Mouse (Mus musculus): ENCODE data around the gene Arl14ep.
"Not testable (repeated sequence)": the region's sequence is repeated elsewhere in the genome, so short reads cannot be mapped to it uniquely, and the experiment has no call there.

Gene Arl14ep

DNA sequence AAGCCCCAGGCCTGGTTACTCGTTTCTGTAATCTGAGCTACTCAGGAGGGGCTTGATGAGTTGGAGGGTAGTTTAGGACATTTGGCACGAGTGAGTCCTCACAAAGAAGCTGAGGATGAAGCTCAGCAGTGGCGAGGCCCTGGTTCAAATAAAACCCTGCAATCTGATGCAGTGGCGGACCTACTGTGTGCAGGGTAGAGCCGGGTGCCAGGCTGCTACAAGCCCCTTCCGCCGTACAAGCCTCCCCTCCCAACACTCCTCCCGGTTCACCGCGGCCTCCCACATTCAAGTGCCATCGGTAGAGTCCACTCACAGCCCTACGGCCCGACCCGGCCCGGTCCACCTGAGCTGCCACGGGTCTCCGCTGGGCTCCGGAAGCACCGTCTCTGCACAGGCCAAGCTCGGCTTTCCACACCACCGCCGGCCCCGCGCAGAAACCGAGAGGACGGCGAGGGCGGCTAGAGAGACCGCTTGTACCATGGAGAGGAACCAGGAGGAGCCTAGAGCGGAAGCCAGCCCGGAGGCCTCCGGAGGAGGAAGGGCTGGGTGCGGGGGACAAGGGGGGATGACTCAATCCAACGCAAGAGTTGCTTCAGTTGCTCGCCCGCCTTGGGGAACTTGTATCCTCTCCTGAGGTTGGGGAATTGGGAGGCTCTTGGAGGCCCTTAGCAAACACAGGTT is at the start of gene Arl14ep:
Gene Arl14ep (minus strand): TSS at position 466 of the 681 bp plus-strand sequence.
- peak; percentile 77 for DNase-seq (ENCODE audit: low spot score)

DNA sequence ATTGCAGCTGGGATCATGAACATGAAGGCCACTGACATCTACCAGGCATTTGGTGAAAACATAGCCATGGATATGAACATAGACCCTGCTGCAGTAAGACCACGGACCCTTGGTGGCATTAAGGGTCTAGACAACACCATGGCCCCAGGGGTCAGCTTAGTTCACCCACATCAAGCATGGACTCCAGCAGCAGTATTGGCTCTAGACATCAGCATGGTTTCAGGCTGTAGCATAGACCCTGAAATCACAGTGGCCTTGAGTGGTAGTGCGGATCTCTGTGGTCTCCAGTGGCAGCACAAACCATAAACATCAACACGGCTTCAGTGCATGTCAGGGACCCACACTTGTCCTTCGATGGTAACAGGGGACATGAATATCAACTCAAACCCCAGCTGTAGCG is 48.5 kb upstream of the Arl14ep start:
- no peak for DNase-seq (ENCODE audit: low spot score)

DNA sequence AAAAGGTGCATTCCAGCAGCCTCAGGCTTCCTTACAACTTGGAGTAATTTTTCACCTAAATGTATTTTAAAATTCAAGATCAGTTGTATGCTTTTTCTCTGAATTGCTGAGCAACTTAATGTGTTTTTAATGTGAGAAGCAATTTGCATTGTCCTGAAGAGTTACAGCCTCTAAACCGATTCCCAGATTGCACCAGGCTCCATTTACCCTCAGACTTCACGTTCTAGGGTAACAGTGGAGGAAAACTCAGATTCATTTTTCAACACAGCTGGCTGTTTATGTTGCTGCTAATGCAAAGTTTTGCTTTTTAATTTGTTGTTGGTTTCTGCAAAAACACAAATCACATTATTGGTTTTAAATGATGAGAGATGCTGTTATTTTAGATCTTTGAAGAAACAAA is 45.1 kb upstream of the Arl14ep start:
- no peak for DNase-seq (ENCODE audit: low spot score)

DNA sequence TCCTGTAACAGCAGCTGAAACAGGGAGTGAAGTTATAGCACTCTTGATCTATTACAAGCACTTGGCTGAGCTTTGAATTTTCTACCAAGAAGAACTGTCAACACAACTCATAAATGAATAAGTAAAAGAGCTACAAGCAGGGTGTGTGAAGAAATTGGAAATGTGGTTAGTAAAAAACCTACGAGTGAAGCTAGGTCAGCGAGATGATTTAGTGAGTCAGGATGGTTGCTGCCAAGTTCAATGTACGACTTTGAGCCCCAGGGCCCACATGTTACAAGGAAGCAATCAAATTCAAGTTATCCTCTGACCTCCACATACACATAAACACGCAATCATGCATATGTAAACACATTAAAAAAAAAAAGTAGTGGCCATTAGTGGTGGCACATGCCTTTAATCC is 38.9 kb upstream of the Arl14ep start:
- no peak for DNase-seq (ENCODE audit: low spot score)

DNA sequence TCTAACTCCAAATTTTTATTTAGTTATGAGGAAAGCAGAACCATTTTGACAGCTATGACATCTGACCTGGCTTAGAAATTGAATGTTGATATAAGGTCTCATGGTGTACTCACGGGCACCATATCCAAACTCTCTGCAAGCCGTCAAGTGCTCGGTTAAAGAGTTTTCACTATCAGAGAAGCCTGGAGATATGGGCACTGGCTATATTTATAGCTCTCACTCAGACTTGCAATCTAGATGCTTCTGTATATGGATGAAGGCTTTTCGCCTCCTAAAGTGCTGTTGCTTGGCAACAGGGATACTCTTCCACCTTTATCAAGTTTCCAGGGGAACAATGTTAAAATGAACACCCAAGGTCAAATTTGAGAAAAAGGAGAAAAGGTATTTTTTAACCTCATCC is 38.1 kb upstream of the Arl14ep start:
- no peak for DNase-seq (ENCODE audit: low spot score)

DNA sequence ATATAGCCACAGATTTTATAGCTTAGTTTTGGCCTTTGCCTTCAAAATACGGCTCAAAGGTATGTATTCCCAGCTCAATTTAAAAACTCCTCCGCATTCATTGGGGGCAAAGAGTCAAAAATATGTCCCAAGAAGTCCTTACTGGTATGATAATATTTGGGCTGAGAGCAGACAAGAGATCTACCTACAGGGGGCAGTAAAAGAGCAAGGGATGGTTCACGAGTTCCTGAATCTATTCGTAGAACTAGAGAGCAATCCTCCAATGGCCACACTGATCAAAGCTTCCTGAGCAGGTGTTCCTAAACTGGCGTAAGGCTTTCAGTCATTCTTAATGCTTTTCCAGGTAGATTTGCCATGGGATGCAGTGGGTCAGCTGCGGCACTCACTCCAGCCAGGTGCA is 35.9 kb upstream of the Arl14ep start:
- no peak for DNase-seq (ENCODE audit: low spot score)

DNA sequence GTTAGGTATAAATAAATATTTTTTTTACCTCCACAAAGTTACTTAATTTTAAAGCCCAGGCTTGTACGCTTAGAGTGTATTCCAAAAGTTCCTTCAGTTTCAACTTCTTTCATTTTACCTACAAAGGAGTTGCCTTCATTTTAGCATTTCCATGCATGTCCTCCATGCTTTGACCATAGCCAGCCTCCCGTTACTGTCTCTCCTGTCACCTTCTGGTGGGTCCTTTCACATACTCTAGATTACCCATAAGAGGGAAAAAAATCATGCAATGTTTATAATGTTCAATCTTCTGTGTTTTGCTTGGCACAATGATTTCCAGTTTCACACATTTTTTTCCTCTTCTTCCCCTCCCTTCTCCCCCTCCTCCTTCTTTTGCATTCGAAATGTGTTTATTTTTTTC is 32.2 kb upstream of the Arl14ep start:
- no peak for DNase-seq (ENCODE audit: low spot score)

DNA sequence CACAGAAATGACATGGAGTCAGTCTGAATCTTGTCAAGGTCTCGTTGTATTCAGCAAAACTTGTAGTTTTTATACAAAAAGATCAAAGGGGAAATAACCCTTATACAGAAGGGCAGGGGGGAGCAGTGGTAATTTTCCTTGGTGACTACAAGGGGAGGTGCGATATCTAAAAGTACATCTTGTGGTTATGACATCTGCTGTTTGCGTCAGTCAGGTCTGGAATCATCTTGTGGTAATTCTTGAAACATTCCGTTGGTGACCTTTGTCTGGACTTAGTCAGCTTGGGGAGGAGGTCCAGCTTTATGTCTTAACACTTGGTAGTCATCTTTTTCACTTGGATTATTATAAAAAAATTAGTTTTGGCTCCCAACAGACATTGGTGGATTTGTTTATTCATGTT is 31.7 kb upstream of the Arl14ep start:
- not testable (repeated sequence) for DNase-seq (ENCODE audit: low spot score)

DNA sequence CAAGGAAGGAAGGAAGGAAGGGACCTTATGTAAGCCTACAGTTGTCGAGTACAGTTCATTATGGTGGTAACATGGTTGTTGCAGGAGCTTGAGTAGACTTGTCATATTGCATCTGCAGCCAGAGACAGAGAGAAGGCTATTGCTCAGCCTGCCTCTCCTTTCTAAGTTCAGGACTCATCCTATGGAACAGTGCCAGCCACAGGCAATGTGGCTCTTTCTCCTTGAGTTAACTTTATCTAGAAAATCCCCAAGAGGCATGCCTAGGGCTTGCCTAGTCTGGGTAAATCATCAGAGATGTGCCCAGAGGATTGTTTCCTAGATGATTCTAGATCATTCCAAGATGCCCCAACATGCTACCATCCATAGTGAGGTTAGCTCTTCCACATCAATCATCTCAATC is 17.0 kb upstream of the Arl14ep start:
- no peak for DNase-seq (ENCODE audit: low spot score)

DNA sequence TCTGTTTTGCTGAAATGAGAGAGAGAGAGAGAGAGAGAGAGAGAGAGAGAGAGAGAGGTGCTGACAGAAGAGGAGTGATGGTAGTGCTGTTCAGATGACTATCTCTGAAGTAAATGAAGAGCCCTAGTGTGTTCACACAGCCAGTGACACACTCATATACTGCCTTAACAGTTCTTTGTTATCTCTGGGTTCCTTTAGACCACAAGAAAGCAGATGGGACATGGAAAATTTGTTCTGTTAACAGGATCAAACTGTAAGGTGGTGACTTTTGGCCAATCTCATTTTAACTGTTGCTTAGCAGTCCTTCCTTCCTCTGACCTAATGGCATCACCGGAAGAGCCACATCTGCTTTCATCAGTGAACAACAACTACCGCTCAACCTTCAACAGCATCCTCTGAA is 10.7 kb upstream of the Arl14ep start:
- no peak for DNase-seq (ENCODE audit: low spot score)

DNA sequence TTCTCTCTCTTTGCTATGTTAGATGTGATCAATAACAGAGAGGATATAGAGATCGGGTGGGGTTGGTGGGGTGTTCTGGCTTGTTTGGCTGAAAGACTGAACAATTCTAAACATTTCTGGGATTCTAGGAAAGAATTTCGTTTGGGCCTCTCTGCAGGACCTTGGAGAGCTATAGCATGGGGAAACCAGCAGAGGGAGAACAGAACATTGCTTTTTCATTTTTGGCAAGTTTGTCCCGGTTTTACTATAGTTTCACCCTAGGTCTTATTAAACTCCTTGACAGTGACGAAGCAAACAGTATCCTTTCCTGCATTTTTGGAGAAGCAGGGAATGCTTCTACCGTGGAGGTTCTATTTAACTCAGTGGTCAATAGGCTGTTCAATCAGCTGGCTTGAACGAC is 8.3 kb upstream of the Arl14ep start:
- no peak for DNase-seq (ENCODE audit: low spot score)

DNA sequence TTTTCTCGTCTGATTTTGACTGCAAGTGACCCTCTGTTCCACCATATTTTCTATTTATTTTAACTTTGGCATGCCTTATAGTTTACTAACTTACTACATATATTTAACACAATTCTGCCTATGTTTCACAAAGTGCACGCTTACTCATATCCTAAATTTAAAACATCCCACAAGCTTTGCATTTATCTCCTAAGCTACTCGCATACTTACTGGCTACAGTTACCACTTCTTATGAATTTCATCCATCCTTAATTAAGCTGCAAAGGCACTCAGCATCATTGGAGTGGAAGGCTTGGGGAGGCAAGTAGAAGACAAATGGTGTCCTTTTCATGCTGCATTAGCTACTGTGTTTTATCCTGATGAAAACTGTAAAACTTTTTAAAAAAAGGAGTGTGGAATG is 2.2 kb upstream of the Arl14ep start:
- no peak for DNase-seq (ENCODE audit: low spot score)

DNA sequence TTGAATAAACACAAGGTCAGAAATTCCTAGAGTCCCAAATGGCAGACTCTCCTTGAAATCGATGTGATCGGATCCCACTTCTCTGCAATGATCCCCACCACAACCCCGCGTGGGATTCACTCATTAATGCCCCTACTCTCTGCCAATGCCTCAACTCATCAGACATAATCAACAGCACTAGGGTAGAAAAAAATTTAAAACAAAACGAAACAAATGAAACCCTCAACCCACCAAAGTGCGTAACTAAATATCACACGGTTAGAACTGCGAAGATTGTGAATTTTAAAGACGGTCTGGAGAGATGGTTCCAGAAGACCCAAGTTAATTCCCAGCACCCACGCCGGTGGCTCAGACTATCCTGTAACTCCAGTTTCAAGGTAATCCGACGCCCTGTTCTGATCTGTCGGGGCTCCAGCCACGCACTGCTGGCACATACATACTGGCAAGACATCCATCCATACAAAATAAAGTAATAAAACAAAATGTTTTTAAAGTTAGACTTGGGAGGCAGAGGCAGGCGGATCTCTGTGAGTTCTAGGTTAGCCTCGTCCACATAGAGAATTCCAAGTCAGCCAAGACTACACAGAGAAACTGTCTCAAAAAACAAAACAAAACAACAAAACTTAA is 779 bp downstream of the Arl14ep start:
- DNase-seq (ENCODE audit: low spot score) = no peak

DNA sequence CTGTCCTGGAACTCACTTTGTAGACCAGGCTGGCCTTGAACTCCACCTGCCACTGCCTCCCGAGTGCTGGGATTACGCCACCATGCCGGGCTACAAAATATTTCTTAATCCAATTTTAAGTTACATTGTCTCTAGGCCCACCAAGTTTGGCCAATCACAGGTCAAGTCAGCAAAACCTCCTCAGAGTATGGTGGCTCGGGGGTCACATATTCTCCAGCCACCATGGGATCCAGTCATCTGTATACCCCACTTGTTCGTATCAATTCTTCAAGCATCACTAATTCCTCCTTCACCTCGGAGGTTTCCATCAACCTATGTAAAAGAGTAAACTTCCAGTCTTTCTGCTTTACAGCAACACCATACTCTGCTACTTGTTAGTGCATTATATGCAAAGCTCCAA is 1.4 kb downstream of the Arl14ep start:
- no peak for DNase-seq (ENCODE audit: low spot score)

DNA sequence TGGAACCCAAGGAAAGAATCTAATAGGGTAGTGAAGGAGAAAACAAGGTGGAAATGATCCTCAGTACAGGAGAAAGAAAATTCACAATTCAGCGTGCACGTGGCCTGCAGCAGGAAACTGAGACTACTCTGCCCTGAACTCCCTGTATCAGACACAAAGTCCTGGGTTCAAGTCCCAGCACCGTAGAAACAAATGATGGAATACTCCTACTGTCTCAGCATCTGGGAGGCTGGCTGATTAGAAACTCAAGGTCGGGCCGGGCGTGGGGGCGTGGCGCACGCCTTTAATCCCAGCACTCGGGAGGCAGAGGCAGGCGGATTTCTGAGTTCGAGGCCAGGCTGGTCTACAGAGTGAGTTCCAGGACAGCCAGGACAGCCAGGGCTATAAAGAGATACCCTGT is 3.3 kb downstream of the Arl14ep start:
- no peak for DNase-seq (ENCODE audit: low spot score)

DNA sequence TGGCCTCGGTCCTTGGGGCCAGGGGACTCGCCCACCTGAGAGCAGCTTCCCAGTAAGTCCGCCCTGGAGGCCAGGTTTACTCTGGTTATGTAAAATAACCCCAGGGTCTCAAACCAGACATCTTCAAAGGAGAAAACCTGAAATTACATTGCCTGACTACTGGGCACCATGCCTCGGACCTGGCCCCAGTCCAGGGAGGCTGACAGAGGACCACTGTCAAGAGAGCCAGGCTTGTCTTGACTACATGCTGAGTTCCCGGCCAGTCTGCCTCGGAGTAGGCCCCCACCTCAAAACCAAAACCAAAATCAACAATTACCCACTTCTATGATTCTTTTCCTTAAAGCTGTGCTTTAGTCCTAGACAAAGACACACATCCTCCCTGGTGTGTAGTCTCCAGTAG is 5.9 kb downstream of the Arl14ep start:
- DNase-seq (ENCODE audit: low spot score) = no peak

DNA sequence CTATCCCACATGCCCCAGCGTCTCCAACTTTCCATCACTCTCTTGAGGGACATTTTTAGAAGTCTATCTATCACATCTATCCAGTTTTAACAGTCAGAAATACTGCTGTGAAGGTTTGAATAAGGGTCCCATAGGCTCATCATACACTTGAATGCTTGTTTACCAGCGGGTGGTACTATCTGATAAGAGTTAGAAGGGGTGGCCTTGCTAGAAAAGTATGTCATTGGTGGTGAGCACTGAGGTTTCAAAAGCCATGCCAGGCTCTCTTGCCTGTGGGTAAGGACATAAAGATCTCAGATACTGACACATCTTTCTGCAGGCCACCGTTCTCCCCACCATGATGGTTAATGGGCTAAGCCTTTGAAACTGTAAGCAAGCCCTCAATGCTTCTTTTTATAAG is 10.7 kb downstream of the Arl14ep start:
- no peak for DNase-seq (ENCODE audit: low spot score)

DNA sequence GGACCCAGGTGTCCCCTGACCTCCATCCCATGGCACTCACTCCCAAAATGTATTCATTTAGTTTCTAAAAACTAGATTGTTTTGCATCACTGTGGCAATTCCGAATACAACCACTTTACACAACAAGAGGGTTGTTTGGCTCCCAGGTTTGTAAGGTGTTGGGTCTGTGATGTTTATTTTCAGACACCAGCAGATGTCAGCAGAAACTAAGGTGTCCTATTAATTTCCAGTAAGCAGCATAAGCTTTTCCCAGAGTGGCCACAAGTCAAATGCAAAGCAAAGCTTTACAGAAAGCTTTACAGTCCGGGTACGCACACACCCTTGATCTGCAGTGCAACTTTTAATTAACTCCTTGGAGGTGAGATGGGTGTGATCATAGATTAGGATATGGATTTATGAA is 12.6 kb downstream of the Arl14ep start:
- DNase-seq (ENCODE audit: low spot score) = no peak

DNA sequence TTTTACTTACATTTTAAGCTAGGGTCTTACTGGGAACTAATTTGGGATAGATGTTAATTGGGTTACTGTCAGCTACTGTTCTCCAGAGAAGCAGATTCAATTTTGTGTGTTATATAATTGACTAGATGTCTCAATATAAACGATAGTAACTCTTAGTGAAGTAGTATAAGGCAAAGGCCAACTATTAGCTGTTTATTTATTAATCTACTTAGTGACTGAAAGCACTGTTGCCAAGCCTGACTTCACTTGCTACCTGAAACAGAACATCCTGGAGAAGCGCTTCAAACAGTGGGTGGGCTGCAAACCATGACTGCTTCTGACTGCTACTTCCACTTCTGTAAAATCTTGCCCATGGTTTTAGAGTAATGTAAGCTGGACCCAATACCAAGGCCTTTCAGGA is 13.2 kb downstream of the Arl14ep start:
- DNase-seq (ENCODE audit: low spot score) = no peak

DNA sequence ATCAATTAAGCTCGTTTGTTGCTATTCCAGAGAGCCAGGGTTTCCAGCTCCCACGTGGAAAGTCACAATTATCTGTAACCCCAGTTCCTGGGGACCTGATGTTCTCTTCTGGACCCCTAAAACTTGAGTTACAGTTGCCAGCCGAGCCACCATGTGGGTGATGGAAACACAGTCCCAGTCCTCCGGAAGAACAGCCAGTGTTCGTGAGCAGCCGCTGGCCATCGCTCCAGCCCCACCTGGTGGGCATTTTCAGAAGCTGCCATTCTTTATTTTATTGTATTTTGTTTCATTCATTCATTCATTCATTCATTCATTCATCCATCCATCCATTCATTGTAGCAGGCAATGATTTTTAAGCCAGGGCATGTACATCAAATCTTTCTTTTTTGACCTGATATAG is 14.0 kb downstream of the Arl14ep start:
- no peak for DNase-seq (ENCODE audit: low spot score)

DNA sequence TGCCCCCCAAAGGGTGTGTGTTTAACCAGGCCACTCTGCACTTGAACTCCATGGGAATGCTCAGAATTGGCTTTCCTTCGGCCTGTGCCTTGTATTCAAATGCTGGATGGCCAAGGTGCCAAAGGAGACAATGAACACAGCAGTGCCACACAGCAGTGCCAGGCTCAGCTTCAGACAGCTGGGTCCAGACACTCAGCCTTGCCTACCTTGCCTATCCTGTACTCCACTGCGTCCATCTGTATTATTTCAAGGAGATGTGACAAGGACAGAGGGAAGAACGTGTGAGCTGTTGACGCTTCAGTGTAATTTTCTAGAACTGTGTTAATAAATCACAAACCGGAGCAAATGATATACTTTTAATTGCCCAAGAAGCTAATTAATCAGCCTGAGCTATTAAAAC is 14.8 kb downstream of the Arl14ep start:
- no peak for DNase-seq (ENCODE audit: low spot score)

DNA sequence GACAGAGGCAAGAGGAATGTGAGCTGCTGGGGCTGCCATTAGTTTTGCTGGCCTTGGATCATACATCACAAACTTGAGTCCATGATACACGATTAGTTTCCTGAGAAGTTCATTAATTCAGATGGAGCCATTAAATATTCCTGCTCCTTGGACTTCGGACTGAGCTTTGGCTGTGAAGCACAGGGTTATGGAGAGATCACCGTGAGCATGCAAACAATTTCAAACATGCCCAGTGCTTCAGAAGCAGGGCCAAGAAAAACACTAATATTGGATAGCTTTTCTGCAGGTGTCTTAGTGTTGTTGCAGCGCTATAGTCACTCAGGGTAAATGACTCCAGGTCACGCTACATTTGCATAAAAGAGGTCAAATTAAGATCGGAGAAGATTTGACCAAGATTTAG is 15.3 kb downstream of the Arl14ep start:
- no peak for DNase-seq (ENCODE audit: low spot score)

DNA sequence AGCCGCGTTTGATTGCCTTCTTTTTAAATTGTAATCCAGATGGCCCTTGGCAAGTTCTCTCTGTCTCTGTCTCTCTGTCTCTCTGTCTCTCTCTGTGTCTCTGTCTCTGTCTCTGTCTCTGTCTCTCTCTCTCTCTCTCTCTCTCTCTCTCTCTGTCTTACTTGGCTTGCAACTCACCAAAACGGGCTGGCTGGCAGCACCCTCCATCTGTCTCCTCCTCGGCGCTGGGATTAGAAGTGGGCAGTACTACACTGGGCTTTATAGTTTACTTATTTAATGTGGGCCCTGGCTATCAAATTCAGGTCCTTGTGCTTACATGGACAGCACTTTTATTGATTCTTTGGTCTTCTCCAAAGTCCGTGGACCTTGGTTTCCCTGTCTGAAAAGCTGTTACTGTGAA is 18.1 kb downstream of the Arl14ep start:
- DNase-seq (ENCODE audit: low spot score) = no peak

DNA sequence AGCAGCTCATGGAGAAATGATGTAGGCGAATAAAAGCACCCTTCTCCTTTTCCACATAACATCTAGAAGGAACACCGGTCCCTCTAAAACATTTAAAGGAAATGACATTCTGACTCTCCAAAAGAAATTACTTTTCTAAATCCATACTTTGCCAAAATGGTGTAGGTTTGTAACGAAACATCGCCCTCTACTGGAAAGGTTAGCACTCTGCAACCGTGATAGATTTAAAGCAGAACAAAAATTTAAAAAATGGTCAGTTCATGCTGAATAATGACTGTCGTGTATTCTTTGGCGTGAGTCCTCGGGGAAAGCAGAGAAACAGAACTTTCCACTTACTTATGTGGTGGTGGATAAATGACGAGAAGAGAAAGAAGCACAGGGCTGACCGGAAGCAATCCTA is 18.6 kb downstream of the Arl14ep start:
- DNase-seq (ENCODE audit: low spot score) = no peak
